Mouse (Mus musculus) leukemia stem cell, adult 10-12 weeks (primary cell): Measurements from ENCODE around the gene Fpgs. TPM values are rescaled to one million over a fixed set of nuclear protein-coding genes. Genes with fewer than 3 reads are reported as not detected.

Source experiments
- polyA plus RNA-seq: library from polyadenylated mRNA; stranded (reverse); fragments of >175 nt; gene quantifications from 2 replicates; pipeline ENCODE4 v1.2.3, GENCODE M21; 2012; ENCODE audit warnings: low replicate concordance

The Fpgs gene
- 258 and 389 TPM in 2 replicates for polyA plus RNA-seq

GRCm38 (mm10) chr2:32704021-32704421 is at the start of gene Fpgs:
Gene Fpgs, minus strand, starts transcription at chr2:32704145.

GRCm38 (mm10) chr2:32740916-32741272 is 36.9 kb upstream of the Fpgs start, which contains the start of gene 6330409D20Rik:
Gene 6330409D20Rik, minus strand, starts transcription at chr2:32741016.

GRCm38 (mm10) chr2:32720681-32721229 is 16.8 kb upstream of the Fpgs start, which contains the start of gene Sh2d3c:
Gene Sh2d3c, plus strand, starts transcription at chr2:32721055.

GRCm38 (mm10) chr2:32712934-32713817 is 9.2 kb upstream of the Fpgs start, which contains the start of gene Cdk9:
Gene Cdk9, minus strand, starts transcription at chr2:32713076.

GRCm38 (mm10) chr2:32646379-32647056 is 57.4 kb downstream of the Fpgs start, which contains the start of gene Eng:
Gene Eng, plus strand, starts transcription at chr2:32646595.

Other genes with a start within 250 kb of the Fpgs start
- gene Fam102a, start 168.8 kb downstream of the Fpgs start, polyA plus RNA-seq, result 23.3 and 36.8 TPM in 2 replicates
- 5.0 and 7.4 TPM in 2 replicates for gene Dpm2, start 133.3 kb downstream of the Fpgs start, polyA plus RNA-seq
- 0.31 and 1.0 TPM in 2 replicates for gene Pip5kl1, start 129.3 kb downstream of the Fpgs start, polyA plus RNA-seq
- gene 9430097D07Rik, start 128.5 kb downstream of the Fpgs start, polyA plus RNA-seq, result not detected in 2 replicates
- 41.1 and 44.9 TPM in 2 replicates for gene St6galnac4, start 117.0 kb downstream of the Fpgs start, polyA plus RNA-seq
- gene St6galnac6, start 104.4 kb downstream of the Fpgs start, polyA plus RNA-seq, result 39.1 and 52.2 TPM in 2 replicates
- gene Ak1, start 82.4 kb downstream of the Fpgs start, polyA plus RNA-seq, result 1.6 and 2.2 TPM in 2 replicates
- 89.9 and 110 TPM in 2 replicates for gene Eng, start 57.5 kb downstream of the Fpgs start, polyA plus RNA-seq
- gene Cdk9, start 8.9 kb upstream of the Fpgs start, polyA plus RNA-seq, result 38.8 and 118 TPM in 2 replicates
- 29.1 and 30.6 TPM in 2 replicates for gene Sh2d3c, start 16.9 kb upstream of the Fpgs start, polyA plus RNA-seq
- gene 6330409D20Rik, start 36.9 kb upstream of the Fpgs start, polyA plus RNA-seq, result not detected in 2 replicates
- gene Tor2a, start 53.1 kb upstream of the Fpgs start, polyA plus RNA-seq, result 43.2 and 120 TPM in 2 replicates
- 0.10 and 0.16 TPM in 2 replicates for gene Ttc16, start 71.5 kb upstream of the Fpgs start, polyA plus RNA-seq
- 6.5 and 19.0 TPM in 2 replicates for gene Ptrh1, start 71.6 kb upstream of the Fpgs start, polyA plus RNA-seq
- not detected in 2 replicates for gene Cfap157, start 80.3 kb upstream of the Fpgs start, polyA plus RNA-seq
- gene Stxbp1, start 143.1 kb upstream of the Fpgs start, polyA plus RNA-seq, result 3.1 and 6.5 TPM in 2 replicates
- gene Fam129b, start 172.0 kb upstream of the Fpgs start, polyA plus RNA-seq, result 10.7 and 18.4 TPM in 2 replicates